Mouse (Mus musculus) gastrocnemius, adult 18-20 months (tissue): ENCODE results near the gene Cops2. TPM values are rescaled to one million over a fixed set of nuclear protein-coding genes. Genes with fewer than 3 reads are reported as not detected.

Experiments
- DNase-seq: peaks from one replicate; pipeline ENCODE4 v3.0.0; 2021; ENCODE audit warnings: low spot score
- long read RNA-seq, 2 experiments: library from polyadenylated mRNA; stranded (forward); transcript quantifications; one replicate each; pipeline ENCODE4 v2.0.0; 2021
- total RNA-seq, 2 experiments: library from RNA; stranded (reverse); gene quantifications; 2 replicates each; pipeline ENCODE4 v1.2.3; 2021

Cops2 gene
- total RNA-seq = 100 to 1,000 TPM; 104 to 105 TPM
- long read RNA-seq, experiment 1, transcript Cops2-203 (13 exons, 3,392 nt) = minor isoform, 43 of 110 reads
- long read RNA-seq, experiment 1, transcript Cops2-201 (13 exons, 2,073 nt) = major isoform, 60 of 110 reads
- long read RNA-seq, experiment 1, partial matches to known transcripts = 3 of 110 reads
- long read RNA-seq, experiment 1, other reads (novel, unspliced or antisense) = 4 of 110 reads
- long read RNA-seq, experiment 2, transcript Cops2-203 (13 exons, 3,392 nt) = minor isoform, 38 of 115 reads
- long read RNA-seq, experiment 2, transcript Cops2-201 (13 exons, 2,073 nt) = major isoform, 67 of 115 reads
- long read RNA-seq, experiment 2, partial matches to known transcripts = 5 of 115 reads
- long read RNA-seq, experiment 2, other reads (novel, unspliced or antisense) = 5 of 115 reads

DNA sequence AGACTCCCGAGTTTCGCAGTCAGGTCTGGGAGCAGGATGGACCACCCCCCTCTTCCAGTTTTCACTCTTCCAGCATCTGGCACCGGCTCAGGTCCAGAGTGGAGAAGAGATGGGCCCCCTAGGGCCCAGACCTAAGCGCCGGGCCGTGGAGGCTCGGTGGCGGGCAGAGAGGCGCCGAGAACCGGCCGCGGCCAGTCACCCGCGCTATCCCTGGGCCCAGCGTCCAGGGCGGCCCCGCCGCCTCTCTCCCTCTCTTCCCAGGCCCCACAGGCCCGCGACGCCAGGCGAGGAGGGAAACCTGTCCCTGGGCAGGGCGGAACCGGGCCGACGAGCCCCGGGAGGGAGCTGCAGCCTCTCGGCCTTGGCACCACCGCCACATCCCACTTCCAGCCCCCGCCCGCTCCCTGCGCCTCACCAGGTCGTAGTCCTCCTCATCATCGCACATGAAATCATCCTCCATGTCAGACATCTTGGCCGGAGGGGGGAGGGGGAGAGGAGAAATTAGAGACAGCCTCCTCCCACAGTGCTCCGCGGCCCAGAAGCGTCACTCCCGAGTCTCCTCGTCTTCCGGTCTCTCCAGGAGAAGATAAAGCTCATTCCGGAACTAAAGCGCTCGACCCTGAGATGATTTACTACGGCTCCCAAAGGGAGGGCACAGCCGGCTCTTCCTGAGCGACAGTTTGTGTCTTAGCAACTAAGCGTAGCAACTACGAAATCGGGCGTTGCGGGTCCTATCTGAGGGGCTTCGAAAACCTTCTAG, at the start of gene Cops2, which contains the start of gene Galk2:
TSS of gene Cops2 (minus strand) at position 619 of the 760 bp plus-strand sequence.
TSS of gene Galk2 (plus strand) at position 589 of the 760 bp plus-strand sequence.
- DNase-seq = peak; percentile 95

DNA sequence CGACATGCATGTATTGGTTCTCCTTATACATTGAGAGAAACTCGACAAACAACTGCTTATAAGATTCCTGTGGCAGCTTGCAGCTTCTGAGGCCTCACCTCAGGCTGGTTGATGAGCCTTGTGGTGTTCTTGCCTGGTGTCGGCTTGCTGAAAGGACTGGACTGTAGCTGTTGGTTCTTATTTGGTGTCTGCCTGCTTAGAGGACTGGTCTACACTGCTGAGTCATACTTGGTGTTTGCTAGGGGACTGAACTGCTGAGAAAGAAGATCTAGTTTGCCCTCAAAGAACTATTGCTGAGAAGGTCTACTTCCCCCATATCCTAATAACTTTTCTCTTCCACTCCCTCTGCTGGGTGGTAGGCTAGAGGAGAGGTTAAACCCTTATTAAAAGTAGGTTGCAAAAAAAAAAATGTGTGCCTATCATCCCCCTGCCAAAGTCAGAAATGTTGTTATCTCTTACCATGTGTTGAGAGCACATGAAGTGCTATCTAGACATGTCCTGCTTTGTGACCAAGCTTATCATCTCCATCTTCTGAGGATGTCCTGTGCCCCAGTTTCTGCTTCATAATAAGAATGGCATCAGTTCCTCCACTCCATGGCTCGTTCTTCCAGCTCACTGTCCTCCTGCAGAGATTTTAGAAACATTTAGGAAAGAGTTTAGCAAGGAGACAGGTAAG, 48.8 kb upstream of the Cops2 start:
- no peak for DNase-seq

GRCm38 (mm10) chr2:125906407-125907066, 47.6 kb upstream of the Cops2 start:
- DNase-seq = no peak

GRCm38 (mm10) chr2:125901426-125901825, 42.5 kb upstream of the Cops2 start:
- DNase-seq = no peak

GRCm38 (mm10) chr2:125900797-125901410, 42.0 kb upstream of the Cops2 start:
- no peak for DNase-seq

GRCm38 (mm10) chr2:125896355-125896754, 37.4 kb upstream of the Cops2 start:
- no peak for DNase-seq

- DNase-seq = no peak
Observed at GRCm38 (mm10) chr2:125895099-125895498, 36.2 kb upstream of the Cops2 start.

- peak; percentile 50 for DNase-seq
Observed at GRCm38 (mm10) chr2:125893096-125893495, 34.2 kb upstream of the Cops2 start.

DNA sequence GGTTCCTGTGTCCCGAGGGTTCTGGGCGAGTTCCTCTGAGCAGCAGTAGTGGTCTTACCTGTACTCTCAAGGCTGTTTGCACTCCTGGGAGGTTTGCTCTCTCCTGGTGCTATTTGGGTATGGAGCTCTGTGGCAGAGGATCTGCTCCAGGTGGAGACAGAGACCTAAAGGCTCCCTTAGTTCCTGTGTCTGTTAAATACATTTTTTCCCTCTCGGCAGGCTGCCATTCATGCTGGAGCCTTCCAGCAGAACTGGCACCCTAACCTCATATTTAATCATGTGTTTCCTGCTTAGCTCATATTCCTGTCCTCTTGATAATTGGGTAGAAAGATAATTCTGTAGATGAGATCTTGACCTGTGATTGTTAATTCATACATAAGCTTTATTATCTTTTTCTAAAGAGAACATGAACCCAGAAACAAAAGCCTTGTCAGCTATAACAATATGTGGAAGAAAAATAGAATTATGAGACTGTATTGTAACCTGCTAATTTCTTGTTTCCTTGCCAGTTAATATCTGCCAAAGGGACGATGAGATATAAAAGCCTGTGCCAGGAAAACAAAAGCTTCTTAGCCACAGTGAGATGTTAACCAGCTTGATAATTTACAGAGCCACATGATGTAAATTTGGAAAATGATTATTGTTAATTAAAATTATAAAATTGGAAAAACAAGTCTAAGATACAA, 27.1 kb upstream of the Cops2 start:
- DNase-seq = no peak

- DNase-seq = no peak
Observed at GRCm38 (mm10) chr2:125870159-125870558, 11.2 kb upstream of the Cops2 start.

GRCm38 (mm10) chr2:125868301-125868700, 9.4 kb upstream of the Cops2 start:
- no peak for DNase-seq

DNA sequence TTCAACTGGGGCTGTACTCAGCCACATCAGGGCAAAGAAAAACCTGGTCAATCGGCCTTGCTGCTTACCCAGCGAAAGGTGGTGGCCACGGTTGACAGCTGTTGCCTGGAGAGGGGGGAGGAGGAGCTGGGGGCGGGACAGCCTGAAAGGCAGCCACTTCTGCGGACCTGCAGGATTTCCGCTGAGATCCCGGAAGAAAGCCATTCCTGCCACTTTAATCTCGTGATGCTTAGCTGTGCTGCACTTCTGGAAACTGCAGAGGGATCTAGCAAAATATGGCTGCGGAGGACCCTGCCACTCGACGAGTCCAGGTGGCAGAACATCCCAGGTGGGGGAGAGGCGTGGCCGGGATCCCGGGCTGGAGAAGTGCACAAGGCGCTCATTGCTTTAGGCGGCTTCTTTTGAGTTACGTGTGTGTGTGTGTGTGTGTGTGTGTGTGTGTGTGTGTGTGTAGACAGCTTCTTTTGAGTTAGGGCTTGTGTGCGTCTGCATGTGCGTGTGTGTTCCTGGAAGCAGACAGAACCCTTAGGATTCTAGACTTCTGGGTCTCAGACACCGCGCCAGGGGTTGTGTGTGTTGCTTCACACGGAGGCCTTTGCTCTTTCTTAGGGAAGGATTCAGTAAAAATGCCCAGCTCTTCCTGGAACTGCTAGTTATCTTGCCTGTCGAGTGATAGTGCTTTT, 7.3 kb upstream of the Cops2 start:
- DNase-seq = peak; percentile 51

DNA sequence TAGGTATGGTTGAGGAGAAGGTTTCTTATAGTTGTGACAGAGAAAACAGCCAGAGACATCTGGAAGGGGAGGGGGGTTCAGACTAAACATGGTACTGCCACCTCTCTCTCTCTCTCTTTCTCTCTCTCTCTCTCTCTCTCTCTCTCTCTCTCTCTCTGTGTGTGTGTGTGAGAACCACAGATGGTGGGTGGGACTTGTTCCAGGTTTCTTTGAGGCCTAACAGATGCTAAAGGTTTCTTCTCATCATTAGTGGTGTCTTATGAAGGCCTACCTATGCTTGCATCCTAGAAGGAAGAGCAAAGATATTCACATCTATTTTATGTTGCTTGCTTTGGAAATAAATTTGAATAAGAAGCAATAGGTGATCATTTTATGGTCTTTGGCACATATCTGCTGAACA, 6.6 kb upstream of the Cops2 start:
- no peak for DNase-seq

GRCm38 (mm10) chr2:125864551-125864950, 5.6 kb upstream of the Cops2 start:
- no peak for DNase-seq

- DNase-seq = no peak
Observed at GRCm38 (mm10) chr2:125863799-125864198, 4.9 kb upstream of the Cops2 start.

DNA sequence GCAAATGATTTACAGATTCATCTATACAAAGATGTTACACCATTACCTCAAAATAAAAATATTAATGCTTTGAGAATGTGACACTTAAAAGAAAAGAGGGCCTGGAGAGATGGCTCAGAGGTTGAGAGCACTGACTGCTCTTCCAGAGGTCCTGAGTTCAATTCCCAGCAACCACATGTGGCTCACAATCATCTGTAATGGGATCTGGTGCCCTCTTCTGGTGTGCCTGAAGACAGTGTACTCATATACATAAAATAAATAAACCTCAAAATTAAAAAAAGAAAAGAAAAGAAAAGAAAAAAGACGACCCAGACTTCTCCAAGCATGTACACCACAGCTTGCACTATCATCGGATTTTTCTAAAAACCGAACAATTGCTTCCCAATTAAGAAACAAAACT, 1.2 kb downstream of the Cops2 start:
- no peak for DNase-seq

DNA sequence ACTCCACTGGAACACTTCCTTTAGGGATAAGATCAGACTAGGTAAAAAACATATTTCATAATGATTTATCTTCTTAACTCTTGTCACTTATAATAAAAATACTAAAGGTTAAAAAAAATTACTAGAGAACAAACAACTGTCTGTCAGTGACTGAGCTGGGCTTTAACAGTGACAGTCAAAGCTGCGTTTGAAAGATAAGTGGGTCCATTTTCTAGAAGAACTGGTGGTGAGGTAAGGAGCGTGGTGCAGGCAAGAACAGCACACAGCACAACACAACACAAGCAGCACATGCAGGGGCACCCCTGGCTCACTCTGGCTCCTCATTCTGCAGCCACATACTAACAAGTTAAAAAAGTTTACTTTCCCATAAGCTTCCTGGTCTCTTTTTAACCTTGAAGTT, 7.7 kb downstream of the Cops2 start:
- DNase-seq = no peak

GRCm38 (mm10) chr2:125838708-125839284, 20.1 kb downstream of the Cops2 start:
- no peak for DNase-seq

DNA sequence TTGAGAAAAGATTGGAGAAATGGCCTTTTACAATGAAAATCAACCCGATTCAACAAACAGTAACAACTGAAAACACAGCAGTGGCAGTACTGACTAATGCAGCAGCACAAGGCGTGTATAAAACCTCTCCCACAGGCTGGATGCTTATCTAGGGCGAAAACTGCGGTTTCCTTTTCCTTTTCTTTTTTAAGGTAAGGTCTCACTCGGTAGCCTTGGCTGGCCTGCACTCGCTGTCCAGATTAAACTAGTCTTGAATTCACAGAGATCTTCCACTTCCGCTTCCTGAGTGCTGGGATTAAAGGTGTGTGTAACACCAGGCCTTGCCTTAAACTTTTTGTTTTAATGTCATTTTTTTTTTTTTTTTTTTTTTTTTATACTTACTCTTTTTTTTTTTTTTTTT, 20.8 kb downstream of the Cops2 start:
- no peak for DNase-seq
